Mouse (Mus musculus): ENCODE data around the gene Taok1. TPM values are rescaled to one million over a fixed set of nuclear protein-coding genes. Genes with fewer than 3 reads are reported as not detected.
"Not testable (repeated sequence)": the region's sequence is repeated elsewhere in the genome, so short reads cannot be mapped to it uniquely, and the experiment has no call there.

Gene Taok1
- polyA plus RNA-seq, 1 experiment from 2014 or later: 13.9 TPM

- H3K4me1 ChIP-seq: not testable (repeated sequence)
These were observed 79.2 kb downstream of the Taok1 start for GRCm38 (mm10) chr11:77528420-77528819.

GRCm38 (mm10) chr11:77525804-77526486, 81.7 kb downstream of the Taok1 start:
- H3K4me1 ChIP-seq: peaks cover 3% of the 10 kb centered on the region
- 70% methylated on average over 3 of the region's 3 CpGs for WGBS
- H3K36me3 ChIP-seq: peaks cover 13% of the 10 kb centered on the region
- H3K9me3 ChIP-seq (replicated peaks): no peaks in the 10 kb centered on the region
- H3K27me3 ChIP-seq (ENCODE audit: low read depth, poor library complexity, severe bottlenecking): no peaks in the 10 kb centered on the region
- H3K4me3 ChIP-seq: no peak overlapping the region
- DNase-seq (ENCODE audit: low spot score): no peak
- no peak overlapping the region for H3K27ac ChIP-seq (replicated peaks)

More at GRCm38 (mm10) chr11:77528420-77528819, 79.2 kb downstream of the Taok1 start:
- not testable (repeated sequence) for H3K9me3 ChIP-seq (replicated peaks); DNase-seq (ENCODE audit: low spot score); H3K27me3 ChIP-seq (ENCODE audit: low read depth, poor library complexity, severe bottlenecking); H3K27ac ChIP-seq (replicated peaks); H3K4me3 ChIP-seq
- WGBS: 92% methylated on average over 3 of the region's 3 CpGs
- H3K36me3 ChIP-seq: peaks cover 13% of the 10 kb centered on the region

- no peaks in the 10 kb centered on the region for H3K36me3 ChIP-seq
- H3K4me3 ChIP-seq: no peak overlapping the region
- H3K27ac ChIP-seq (replicated peaks): no peak overlapping the region
- WGBS: 51% methylated on average over 5 of the region's 5 CpGs
- H3K9me3 ChIP-seq (replicated peaks): no peaks in the 10 kb centered on the region
- DNase-seq (ENCODE audit: low spot score): no peak
- peaks cover 54% of the 10 kb centered on the region for H3K4me1 ChIP-seq
- H3K27me3 ChIP-seq (ENCODE audit: low read depth, poor library complexity, severe bottlenecking): peaks cover 34% of the 10 kb centered on the region
These were observed 86.8 kb downstream of the Taok1 start for GRCm38 (mm10) chr11:77520601-77521529.

GRCm38 (mm10) chr11:77519043-77519442, 88.6 kb downstream of the Taok1 start, which contains the start of gene Gm10392:
TSS of gene Gm10392 (minus strand) at chr11:77519198.
- no peaks in the 10 kb centered on the region for H3K9me3 ChIP-seq (replicated peaks)
- no peak for DNase-seq (ENCODE audit: low spot score)
- no peaks in the 10 kb centered on the region for H3K36me3 ChIP-seq
- H3K4me3 ChIP-seq: peak within 1 kb of the TSS; percentile 14; the same call in 1 of the 2 replicates
- 77% methylated on average over 5 of the region's 5 CpGs for WGBS
- H3K27ac ChIP-seq (replicated peaks): peak within 1 kb of the TSS; percentile 13; the same call in 1 of the 2 replicates
- peaks cover 72% of the 10 kb centered on the region for H3K4me1 ChIP-seq
- peaks cover 52% of the 10 kb centered on the region for H3K27me3 ChIP-seq (ENCODE audit: low read depth, poor library complexity, severe bottlenecking)

GRCm38 (mm10) chr11:77518051-77518798, 89.4 kb downstream of the Taok1 start:
- Histone ChIP-seq H3K4me1 (peaks cover 81% of the 10 kb centered on the region), H3K4me3 (peak overlapping the region; percentile 14; the same call in 1 of the 2 replicates), H3K27ac (replicated peaks) (0 out of 2 replicates have a peak overlapping the region, but pooled peaks have one; percentile 9), H3K9me3 (replicated peaks) (no peaks in the 10 kb centered on the region), H3K36me3 (no peaks in the 10 kb centered on the region), H3K27me3 (ENCODE audit: low read depth, poor library complexity, severe bottlenecking) (peaks cover 55% of the 10 kb centered on the region)
- no peak for DNase-seq (ENCODE audit: low spot score)
- 84% methylated on average over 27 of the region's 27 CpGs for WGBS

GRCm38 (mm10) chr11:77516553-77517425, 90.8 kb downstream of the Taok1 start:
- H3K4me3 ChIP-seq: no peak overlapping the region
- H3K27me3 ChIP-seq (ENCODE audit: low read depth, poor library complexity, severe bottlenecking): peaks cover 55% of the 10 kb centered on the region
- peaks cover 92% of the 10 kb centered on the region for H3K4me1 ChIP-seq
- no peak for DNase-seq (ENCODE audit: low spot score)
- no peaks in the 10 kb centered on the region for H3K36me3 ChIP-seq
- H3K9me3 ChIP-seq (replicated peaks): no peaks in the 10 kb centered on the region
- no peak overlapping the region for H3K27ac ChIP-seq (replicated peaks)
- 62% methylated on average over 5 of the region's 5 CpGs for WGBS

- 7% methylated on average over 39 of the region's 39 CpGs for WGBS
- Histone ChIP-seq H3K9me3 (replicated peaks) (no peaks in the 10 kb centered on the region), H3K4me1 (peaks cover 88% of the 10 kb centered on the region), H3K27ac (replicated peaks) (peak within 1 kb of the TSS; percentile 83), H3K27me3 (ENCODE audit: low read depth, poor library complexity, severe bottlenecking) (peaks cover 55% of the 10 kb centered on the region), H3K36me3 (no peaks in the 10 kb centered on the region), H3K4me3 (peak within 1 kb of the TSS; percentile 70)
- no peak for DNase-seq (ENCODE audit: low spot score)
These were observed 91.7 kb downstream of the Taok1 start, which contains the start of gene Trp53i13 for GRCm38 (mm10) chr11:77515637-77516552. TSS of gene Trp53i13 (minus strand) at chr11:77515980.

GRCm38 (mm10) chr11:77514832-77515636, 92.6 kb downstream of the Taok1 start, which contains the start of gene Abhd15:
TSS of gene Abhd15 (plus strand) at chr11:77515121.
- under 1% methylated on average over 69 of the region's 72 CpGs for WGBS
- peak within 1 kb of the TSS; percentile 83 for H3K27ac ChIP-seq (replicated peaks)
- peak; percentile 90 for DNase-seq (ENCODE audit: low spot score)

GRCm38 (mm10) chr11:77514281-77514831, 93.3 kb downstream of the Taok1 start:
- peak overlapping the region; percentile 70 for H3K4me3 ChIP-seq
- peaks cover 11% of the 10 kb centered on the region; the same call in 1 of the 2 replicates for H3K36me3 ChIP-seq
- no peak for DNase-seq (ENCODE audit: low spot score)
- H3K4me1 ChIP-seq: peaks cover 72% of the 10 kb centered on the region
- H3K9me3 ChIP-seq (replicated peaks): no peaks in the 10 kb centered on the region
- 2% methylated on average over 19 of the region's 19 CpGs for WGBS
- peaks cover 66% of the 10 kb centered on the region for H3K27me3 ChIP-seq (ENCODE audit: low read depth, poor library complexity, severe bottlenecking)
- peak overlapping the region; percentile 83 for H3K27ac ChIP-seq (replicated peaks)

More at GRCm38 (mm10) chr11:77514832-77515636, 92.6 kb downstream of the Taok1 start, which contains the start of gene Abhd15:
- Histone ChIP-seq H3K36me3 (0 out of 2 replicates have a peak, but pooled peaks cover 4% of the 10 kb centered on the region), H3K9me3 (replicated peaks) (no peaks in the 10 kb centered on the region), H3K4me3 (peak within 1 kb of the TSS; percentile 70), H3K4me1 (peaks cover 79% of the 10 kb centered on the region), H3K27me3 (ENCODE audit: low read depth, poor library complexity, severe bottlenecking) (peaks cover 59% of the 10 kb centered on the region)

- Histone ChIP-seq H3K27me3 (ENCODE audit: low read depth, poor library complexity, severe bottlenecking) (peaks cover 67% of the 10 kb centered on the region), H3K27ac (replicated peaks) (peak overlapping the region; percentile 85), H3K4me3 (peak overlapping the region; percentile 70), H3K9me3 (replicated peaks) (no peaks in the 10 kb centered on the region), H3K36me3 (peaks cover 16% of the 10 kb centered on the region), H3K4me1 (peaks cover 70% of the 10 kb centered on the region)
- WGBS: 2% methylated on average over 10 of the region's 10 CpGs
- no peak for DNase-seq (ENCODE audit: low spot score)
These were observed 93.8 kb downstream of the Taok1 start for GRCm38 (mm10) chr11:77513811-77514170.

Measured in midbrain, embryonic 10.5 days (tissue).